Mouse (Mus musculus): ENCODE data around the gene Gm10563. TPM values are rescaled to one million over a fixed set of nuclear protein-coding genes. Genes with fewer than 3 reads are reported as not detected.

The Gm10563 gene
- polyA plus RNA-seq, 1 experiment from 2014 or later: not detected

Other genes with a start within 250 kb of the Gm10563 start
- not detected in 2 replicates for gene Gabrd, start 247.3 kb downstream of the Gm10563 start, polyA plus RNA-seq (2016; fragmentation: Nextera tagmentation; extraction: Ambion mirVana)
- gene Cfap74, start 236.2 kb downstream of the Gm10563 start, polyA plus RNA-seq (2016; fragmentation: Nextera tagmentation; extraction: Ambion mirVana): 1.7 and 3.3 TPM in 2 replicates
- gene Tmem52, start 176.3 kb downstream of the Gm10563 start, polyA plus RNA-seq (2016; fragmentation: Nextera tagmentation; extraction: Ambion mirVana): not detected in 2 replicates
- gene Gnb1, start 154.0 kb downstream of the Gm10563 start, polyA plus RNA-seq (2016; fragmentation: Nextera tagmentation; extraction: Ambion mirVana): 416 and 440 TPM in 2 replicates
- gene Nadk, start 83.0 kb downstream of the Gm10563 start, polyA plus RNA-seq (2016; fragmentation: Nextera tagmentation; extraction: Ambion mirVana): 70.8 and 93.3 TPM in 2 replicates
- gene Slc35e2, start 44.0 kb downstream of the Gm10563 start, polyA plus RNA-seq (2016; fragmentation: Nextera tagmentation; extraction: Ambion mirVana): 8.4 and 9.5 TPM in 2 replicates
- gene Cdk11b, start 20.6 kb downstream of the Gm10563 start, polyA plus RNA-seq (2016; fragmentation: Nextera tagmentation; extraction: Ambion mirVana): 48.6 and 60.2 TPM in 2 replicates
- gene Mmp23, start 8.0 kb upstream of the Gm10563 start, polyA plus RNA-seq (2016; fragmentation: Nextera tagmentation; extraction: Ambion mirVana): 34.6 and 39.8 TPM in 2 replicates
- 15.4 and 16.8 TPM in 2 replicates for gene Mib2, start 23.8 kb upstream of the Gm10563 start, polyA plus RNA-seq (2016; fragmentation: Nextera tagmentation; extraction: Ambion mirVana)
- gene Fndc10, start 48.9 kb upstream of the Gm10563 start, polyA plus RNA-seq (2016; fragmentation: Nextera tagmentation; extraction: Ambion mirVana): 0.78 and 1.7 TPM in 2 replicates
- gene Ssu72, start 59.4 kb upstream of the Gm10563 start, polyA plus RNA-seq (2016; fragmentation: Nextera tagmentation; extraction: Ambion mirVana): 146 and 152 TPM in 2 replicates
- 0.38 and 0.54 TPM in 2 replicates for gene Tmem240, start 89.4 kb upstream of the Gm10563 start, polyA plus RNA-seq (2016; fragmentation: Nextera tagmentation; extraction: Ambion mirVana)
- gene Atad3a, start 115.7 kb upstream of the Gm10563 start, polyA plus RNA-seq (2016; fragmentation: Nextera tagmentation; extraction: Ambion mirVana): 133 and 147 TPM in 2 replicates
- gene Vwa1, start 129.3 kb upstream of the Gm10563 start, polyA plus RNA-seq (2016; fragmentation: Nextera tagmentation; extraction: Ambion mirVana): 2.1 and 3.1 TPM in 2 replicates
- gene Tmem88b, start 140.5 kb upstream of the Gm10563 start, polyA plus RNA-seq (2016; fragmentation: Nextera tagmentation; extraction: Ambion mirVana): 2.1 and 4.7 TPM in 2 replicates
- gene Ankrd65, start 145.0 kb upstream of the Gm10563 start, polyA plus RNA-seq (2016; fragmentation: Nextera tagmentation; extraction: Ambion mirVana): not detected in 2 replicates
- gene Mrpl20, start 157.5 kb upstream of the Gm10563 start, polyA plus RNA-seq (2016; fragmentation: Nextera tagmentation; extraction: Ambion mirVana): 176 and 226 TPM in 2 replicates
- 131 and 150 TPM in 2 replicates for gene Ccnl2, start 167.1 kb upstream of the Gm10563 start, polyA plus RNA-seq (2016; fragmentation: Nextera tagmentation; extraction: Ambion mirVana)
- 157 and 170 TPM in 2 replicates for gene Aurkaip1, start 185.9 kb upstream of the Gm10563 start, polyA plus RNA-seq (2016; fragmentation: Nextera tagmentation; extraction: Ambion mirVana)
- gene Mxra8, start 194.3 kb upstream of the Gm10563 start, polyA plus RNA-seq (2016; fragmentation: Nextera tagmentation; extraction: Ambion mirVana): 39.0 and 50.5 TPM in 2 replicates
- gene Dvl1, start 202.0 kb upstream of the Gm10563 start, polyA plus RNA-seq (2016; fragmentation: Nextera tagmentation; extraction: Ambion mirVana): 2.8 and 3.6 TPM in 2 replicates
- gene Tas1r3, start 218.0 kb upstream of the Gm10563 start, polyA plus RNA-seq (2016; fragmentation: Nextera tagmentation; extraction: Ambion mirVana): 0.13 and 0.14 TPM in 2 replicates
- 14.0 and 16.2 TPM in 2 replicates for gene Cptp, start 224.0 kb upstream of the Gm10563 start, polyA plus RNA-seq (2016; fragmentation: Nextera tagmentation; extraction: Ambion mirVana)
- 52.1 and 73.9 TPM in 2 replicates for gene Ints11, start 224.1 kb upstream of the Gm10563 start, polyA plus RNA-seq (2016; fragmentation: Nextera tagmentation; extraction: Ambion mirVana)
- 43.8 and 43.9 TPM in 2 replicates for gene Pusl1, start 246.4 kb upstream of the Gm10563 start, polyA plus RNA-seq (2016; fragmentation: Nextera tagmentation; extraction: Ambion mirVana)
- gene Acap3, start 246.4 kb upstream of the Gm10563 start, polyA plus RNA-seq (2016; fragmentation: Nextera tagmentation; extraction: Ambion mirVana): 12.3 and 13.3 TPM in 2 replicates